Mouse (Mus musculus): ENCODE measurements at regions not wholly inside any gene's neighbourhood (a gene's known extent, or its start where the extent isn't known, plus 50 kb on each side); places are given as distances from the start of the nearest gene placed in this dataset.
"Not testable (repeated sequence)": the region's sequence is repeated elsewhere in the genome, so short reads cannot be mapped to it uniquely, and the experiment has no call there.

DNA sequence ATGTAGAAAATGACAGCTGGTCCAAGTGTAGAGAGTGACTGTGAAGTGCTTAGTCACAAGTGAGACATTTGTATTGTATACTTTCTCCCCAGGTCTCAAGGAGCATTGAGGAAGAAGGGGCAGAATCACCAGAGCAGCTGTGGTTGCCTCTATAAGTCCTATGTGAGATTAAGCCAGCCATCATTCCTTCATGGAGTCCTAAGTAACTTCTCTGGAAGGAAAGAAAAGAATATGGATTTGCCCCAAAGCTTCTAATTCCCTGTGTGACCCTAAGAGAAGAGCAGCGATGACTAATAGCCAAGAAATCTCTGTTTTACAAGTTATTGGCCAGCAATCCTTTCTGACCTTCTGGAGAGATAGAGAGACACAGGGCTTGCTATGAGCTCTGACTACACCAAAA lies 856.5 kb downstream of the Gm9195 start:
- no peaks in the 10 kb centered on the region for H3K27me3 ChIP-seq (ENCODE audit: insufficient read depth, low read length)
- H3K4me1 ChIP-seq (replicated peaks; ENCODE audit: low read depth, low read length) = no peaks in the 10 kb centered on the region
- TF ChIP-seq POU5F1 (IDR thresholded peaks at IDR 0.05; ENCODE audit: borderline replicate concordance, low read length) = no peak
- TF ChIP-seq CTCF (conservative IDR thresholded peaks at IDR 0.05; ENCODE audit: low read length) = no peak
- no peak for TF ChIP-seq NANOG (IDR thresholded peaks at IDR 0.05; ENCODE audit: borderline replicate concordance, low read length)
- no peaks in the 10 kb centered on the region for H3K36me3 ChIP-seq (ENCODE audit: insufficient read depth, low read length)
- H3K9me3 ChIP-seq (ENCODE audit: low read length) = no peaks in the 10 kb centered on the region
- no peak overlapping the region for H3K4me3 ChIP-seq (replicated peaks; ENCODE audit: low read length)

DNA sequence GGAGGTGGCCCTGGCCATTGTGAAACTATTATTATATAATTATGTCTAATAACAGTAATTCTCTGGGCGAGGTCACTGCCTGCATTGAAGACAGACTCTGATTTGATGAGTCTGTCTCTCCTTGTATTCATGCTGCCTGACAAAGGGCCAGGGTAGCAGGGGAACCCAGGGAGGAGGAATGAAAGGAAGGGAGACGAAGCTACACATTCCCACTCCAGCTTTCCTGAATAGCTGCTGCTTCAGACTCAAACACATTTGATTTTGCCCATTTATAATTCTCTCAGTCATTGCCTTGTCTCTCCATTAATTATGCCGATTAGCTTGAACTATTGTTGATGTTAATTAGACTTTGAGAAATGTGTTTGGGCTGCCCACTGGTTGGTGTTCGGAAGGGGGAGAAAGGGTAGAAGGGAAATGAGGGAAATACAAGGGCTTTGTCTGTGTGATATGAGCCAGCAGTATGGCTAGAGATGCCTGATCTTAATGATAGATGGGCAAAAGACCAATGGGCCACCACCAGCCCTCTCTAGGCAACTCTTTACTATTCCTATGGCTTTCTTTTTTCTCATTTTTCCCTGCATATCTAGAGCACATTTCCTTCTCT lies 881.8 kb downstream of the Gm9195 start:
- Histone ChIP-seq H3K4me1 (replicated peaks; ENCODE audit: low read depth, low read length) (no peaks in the 10 kb centered on the region), H3K36me3 (ENCODE audit: insufficient read depth, low read length) (no peaks in the 10 kb centered on the region), H3K4me3 (replicated peaks; ENCODE audit: low read length) (no peak overlapping the region), H3K27me3 (ENCODE audit: insufficient read depth, low read length) (no peaks in the 10 kb centered on the region), H3K9me3 (ENCODE audit: low read length) (peaks cover 14% of the 10 kb centered on the region)
- no peak for TF ChIP-seq POU5F1 (IDR thresholded peaks at IDR 0.05; ENCODE audit: borderline replicate concordance, low read length)
- TF ChIP-seq CTCF (conservative IDR thresholded peaks at IDR 0.05; ENCODE audit: low read length) = no peak
- TF ChIP-seq NANOG (IDR thresholded peaks at IDR 0.05; ENCODE audit: borderline replicate concordance, low read length) = no peak

DNA sequence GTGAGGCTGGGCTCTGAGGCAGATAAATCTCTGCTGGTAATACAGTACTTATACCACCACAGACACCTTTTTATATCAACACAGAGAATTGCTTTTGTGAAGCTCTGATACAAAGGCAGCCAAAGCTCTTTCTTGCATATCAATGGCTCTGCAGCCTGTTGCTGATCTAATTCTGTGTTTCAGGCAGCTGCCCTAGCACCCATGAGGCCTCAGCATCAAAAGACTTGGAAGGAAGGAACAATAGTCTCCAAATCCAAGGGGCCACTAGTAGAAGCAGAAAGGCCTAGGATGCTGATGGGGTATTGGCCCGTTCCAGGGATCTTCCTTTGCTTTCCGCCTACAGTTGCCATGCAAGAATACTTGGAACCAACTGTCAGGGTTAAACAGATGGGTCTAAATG lies 887.9 kb downstream of the Gm9195 start:
- TF ChIP-seq CTCF (conservative IDR thresholded peaks at IDR 0.05; ENCODE audit: low read length) (no peak), NANOG (IDR thresholded peaks at IDR 0.05; ENCODE audit: borderline replicate concordance, low read length) (no peak), POU5F1 (IDR thresholded peaks at IDR 0.05; ENCODE audit: borderline replicate concordance, low read length) (no peak)
- no peaks in the 10 kb centered on the region for H3K36me3 ChIP-seq (ENCODE audit: insufficient read depth, low read length)
- H3K27me3 ChIP-seq (ENCODE audit: insufficient read depth, low read length) = no peaks in the 10 kb centered on the region
- H3K9me3 ChIP-seq (ENCODE audit: low read length) = no peaks in the 10 kb centered on the region
- no peaks in the 10 kb centered on the region for H3K4me1 ChIP-seq (replicated peaks; ENCODE audit: low read depth, low read length)
- no peak overlapping the region for H3K4me3 ChIP-seq (replicated peaks; ENCODE audit: low read length)

DNA sequence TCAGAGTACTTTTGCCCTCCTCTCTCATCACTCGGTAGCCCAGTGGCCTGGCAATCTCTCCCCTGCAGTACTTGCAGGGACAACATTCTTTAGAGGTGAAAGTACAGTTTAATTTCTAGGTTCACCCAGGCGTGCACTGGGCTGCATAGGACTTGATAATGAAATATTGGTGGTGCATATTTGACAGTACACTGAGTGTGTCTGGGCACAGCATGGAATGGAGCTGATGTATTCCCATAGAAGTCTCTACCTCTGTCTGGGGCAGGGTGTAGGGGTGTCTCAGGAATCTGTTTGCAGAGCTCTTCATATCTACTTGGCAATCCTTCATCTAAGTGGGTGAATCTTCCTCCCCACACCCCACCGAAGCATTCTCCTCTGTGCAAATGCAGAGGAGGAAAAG lies 893.8 kb downstream of the Gm9195 start:
- Histone ChIP-seq H3K27me3 (ENCODE audit: insufficient read depth, low read length) (no peaks in the 10 kb centered on the region), H3K36me3 (ENCODE audit: insufficient read depth, low read length) (no peaks in the 10 kb centered on the region)
- TF ChIP-seq CTCF (conservative IDR thresholded peaks at IDR 0.05; ENCODE audit: low read length) (no peak), POU5F1 (IDR thresholded peaks at IDR 0.05; ENCODE audit: borderline replicate concordance, low read length) (no peak), NANOG (IDR thresholded peaks at IDR 0.05; ENCODE audit: borderline replicate concordance, low read length) (no peak)

DNA sequence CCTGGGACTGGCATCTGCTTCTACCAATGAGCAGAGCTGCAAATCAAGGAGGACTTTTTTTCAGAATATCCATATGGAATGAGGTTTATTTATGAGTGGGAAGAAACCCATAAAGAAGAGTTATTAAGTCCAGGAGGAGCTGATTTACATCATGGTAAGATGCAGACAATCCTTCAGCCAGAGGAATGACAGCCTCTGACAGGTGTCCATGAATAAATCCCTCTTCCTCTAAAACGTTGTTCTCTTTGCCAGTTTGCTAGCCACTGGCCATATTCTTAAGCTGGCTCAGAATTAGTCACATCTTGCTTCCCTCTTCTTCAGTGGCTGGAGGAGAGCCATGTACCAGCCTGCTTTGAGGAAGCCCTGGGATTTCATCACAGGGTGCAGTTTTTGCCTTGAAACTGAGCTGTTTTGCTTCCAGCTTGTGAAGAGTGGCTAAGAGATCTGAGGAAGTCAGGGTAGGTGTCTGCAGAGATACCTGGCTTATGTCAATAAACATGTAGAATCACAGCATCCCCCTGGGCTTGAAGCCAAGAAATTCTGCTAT lies 902.9 kb downstream of the Gm9195 start:
- Histone ChIP-seq H3K27me3 (ENCODE audit: insufficient read depth, low read length) (no peaks in the 10 kb centered on the region), H3K4me1 (replicated peaks; ENCODE audit: low read depth, low read length) (no peaks in the 10 kb centered on the region), H3K9me3 (ENCODE audit: low read length) (no peaks in the 10 kb centered on the region), H3K4me3 (replicated peaks; ENCODE audit: low read length) (no peak overlapping the region), H3K36me3 (ENCODE audit: insufficient read depth, low read length) (no peaks in the 10 kb centered on the region)
- TF ChIP-seq CTCF (conservative IDR thresholded peaks at IDR 0.05; ENCODE audit: low read length) = no peak
- TF ChIP-seq POU5F1 (IDR thresholded peaks at IDR 0.05; ENCODE audit: borderline replicate concordance, low read length) = no peak
- no peak for TF ChIP-seq NANOG (IDR thresholded peaks at IDR 0.05; ENCODE audit: borderline replicate concordance, low read length)

More for the DNA sequence above, 893.8 kb downstream of the Gm9195 start:
- H3K4me3 ChIP-seq (replicated peaks; ENCODE audit: low read length) = no peak overlapping the region
- no peaks in the 10 kb centered on the region for H3K9me3 ChIP-seq (ENCODE audit: low read length)
- H3K4me1 ChIP-seq (replicated peaks; ENCODE audit: low read depth, low read length) = no peaks in the 10 kb centered on the region

DNA sequence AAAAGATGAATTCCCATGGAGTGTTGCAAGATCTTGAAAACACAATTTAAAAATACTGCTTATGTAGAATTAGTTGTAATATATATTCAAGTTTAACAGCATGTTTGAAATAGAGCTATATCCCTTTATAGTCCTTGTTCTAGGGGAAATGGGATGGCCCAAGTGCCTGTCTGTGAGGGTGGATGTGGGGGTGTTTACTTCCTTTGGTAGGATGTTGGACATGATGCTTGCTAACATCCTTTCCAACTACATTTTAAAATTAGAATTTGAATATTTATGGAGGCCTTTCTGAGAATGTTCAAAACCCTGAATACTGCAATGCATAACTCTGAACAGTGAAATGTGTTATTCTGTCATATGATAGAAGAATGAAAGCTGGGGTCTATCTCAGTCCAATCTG lies 903.6 kb downstream of the Gm9195 start:
- H3K36me3 ChIP-seq (ENCODE audit: insufficient read depth, low read length) = no peaks in the 10 kb centered on the region
- no peaks in the 10 kb centered on the region for H3K9me3 ChIP-seq (ENCODE audit: low read length)
- H3K27me3 ChIP-seq (ENCODE audit: insufficient read depth, low read length) = no peaks in the 10 kb centered on the region
- no peaks in the 10 kb centered on the region for H3K4me1 ChIP-seq (replicated peaks; ENCODE audit: low read depth, low read length)
- no peak overlapping the region for H3K4me3 ChIP-seq (replicated peaks; ENCODE audit: low read length)
- TF ChIP-seq NANOG (IDR thresholded peaks at IDR 0.05; ENCODE audit: borderline replicate concordance, low read length) (no peak), CTCF (conservative IDR thresholded peaks at IDR 0.05; ENCODE audit: low read length) (no peak), POU5F1 (IDR thresholded peaks at IDR 0.05; ENCODE audit: borderline replicate concordance, low read length) (no peak)

- Histone ChIP-seq H3K9me3 (ENCODE audit: low read length) (no peaks in the 10 kb centered on the region), H3K27me3 (ENCODE audit: insufficient read depth, low read length) (no peaks in the 10 kb centered on the region), H3K4me3 (replicated peaks; ENCODE audit: low read length) (no peak overlapping the region), H3K4me1 (replicated peaks; ENCODE audit: low read depth, low read length) (no peaks in the 10 kb centered on the region), H3K36me3 (ENCODE audit: insufficient read depth, low read length) (no peaks in the 10 kb centered on the region)
- no peak for TF ChIP-seq NANOG (IDR thresholded peaks at IDR 0.05; ENCODE audit: borderline replicate concordance, low read length)
- no peak for TF ChIP-seq POU5F1 (IDR thresholded peaks at IDR 0.05; ENCODE audit: borderline replicate concordance, low read length)
- TF ChIP-seq CTCF (conservative IDR thresholded peaks at IDR 0.05; ENCODE audit: low read length) = no peak
These were observed 926.8 kb downstream of the Gm9195 start for GRCm38 (mm10) chr14:71564816-71565215.

DNA sequence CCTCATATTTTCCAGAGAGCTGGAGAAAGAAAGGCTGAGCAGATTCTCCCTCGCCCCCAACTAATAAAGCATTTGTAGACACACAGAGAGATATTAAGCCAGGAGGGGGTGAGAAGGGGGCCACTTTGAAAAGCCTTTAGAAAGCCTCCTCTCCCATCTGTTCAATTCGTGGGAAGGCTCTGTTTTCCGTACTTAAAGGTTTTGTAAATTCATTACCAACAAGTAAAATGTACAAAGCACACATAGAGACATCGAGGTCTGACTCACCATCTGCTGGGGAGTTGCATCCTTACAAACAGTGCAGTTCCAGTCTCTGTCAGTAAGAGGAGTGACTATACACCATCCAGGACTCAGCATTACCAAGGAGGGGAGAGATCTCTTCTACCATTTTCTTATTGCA lies 929.7 kb downstream of the Gm9195 start:
- Histone ChIP-seq H3K27me3 (ENCODE audit: insufficient read depth, low read length) (no peaks in the 10 kb centered on the region), H3K9me3 (ENCODE audit: low read length) (no peaks in the 10 kb centered on the region), H3K4me1 (replicated peaks; ENCODE audit: low read depth, low read length) (no peaks in the 10 kb centered on the region), H3K4me3 (replicated peaks; ENCODE audit: low read length) (no peak overlapping the region), H3K36me3 (ENCODE audit: insufficient read depth, low read length) (no peaks in the 10 kb centered on the region)
- no peak for TF ChIP-seq POU5F1 (IDR thresholded peaks at IDR 0.05; ENCODE audit: borderline replicate concordance, low read length)
- no peak for TF ChIP-seq NANOG (IDR thresholded peaks at IDR 0.05; ENCODE audit: borderline replicate concordance, low read length)

DNA sequence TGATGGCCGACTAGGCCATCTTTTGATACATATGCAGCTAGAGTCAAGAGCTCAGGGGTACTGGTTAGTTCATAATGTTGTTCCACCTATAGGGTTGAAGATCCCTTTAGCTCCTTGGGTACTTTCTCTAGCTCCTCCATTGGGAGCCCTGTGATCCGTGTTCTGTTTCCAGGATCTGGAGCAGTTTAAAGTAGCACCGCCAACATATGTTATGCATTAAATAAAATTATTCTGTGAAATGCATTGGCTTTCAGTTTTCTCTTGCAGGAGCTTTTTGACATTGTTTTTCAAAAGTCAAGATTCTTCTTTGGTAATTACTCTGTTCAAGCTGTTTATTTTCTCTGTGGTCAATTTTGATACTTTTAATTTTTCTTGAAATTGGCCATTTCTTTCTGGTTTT lies 937.3 kb downstream of the Gm9195 start:
- H3K36me3 ChIP-seq (ENCODE audit: insufficient read depth, low read length); H3K27me3 ChIP-seq (ENCODE audit: insufficient read depth, low read length); H3K9me3 ChIP-seq (ENCODE audit: low read length); H3K4me3 ChIP-seq (replicated peaks; ENCODE audit: low read length); H3K4me1 ChIP-seq (replicated peaks; ENCODE audit: low read depth, low read length): not testable (repeated sequence)

All from E14TG2a.4 (cell line).